Mouse (Mus musculus) heart, postnatal 0 days (tissue): Measurements from ENCODE around the gene Atp8b2.

Experiments
- CTCF ChIP-seq: IDR thresholded peaks from 2 replicates; pipeline ENCODE4 v1.5.1; 2016; ENCODE audit warnings: antibody characterized with exemption, control low read depth, low read depth
- EP300 ChIP-seq: IDR thresholded peaks from 2 replicates; pipeline ENCODE4 v1.6.1; 2016; ENCODE audit warnings: antibody characterized with exemption, low read depth

- TF ChIP-seq CTCF (no peak), EP300 (no peak)
These were observed 40.9 kb upstream of the Atp8b2 start for GRCm38 (mm10) chr3:90004091-90004796.
